Mouse (Mus musculus) kidney, embryonic 14.5 days (tissue): Measurements from ENCODE around the gene Mok. TPM values are rescaled to one million over a fixed set of nuclear protein-coding genes. Genes with fewer than 3 reads are reported as not detected.

Experiments used
- ATAC-seq: fragments of 200-750 bp; cut with Nextera tagmentation; 2 replicates; pipeline ENCODE4 v1.8.0; 2017; ENCODE audit warnings: moderate number of reproducible peaks, mild to moderate bottlenecking, moderate TSS enrichment, moderate library complexity; ENCODE audit not compliant: low FRiP score, low TSS enrichment
- H3K27ac ChIP-seq: fragments of 300-500 bp; sonication (generic); 2 replicates; pipeline ENCODE4 v1.5.1; 2014; ENCODE audit warnings: low read depth, mild to moderate bottlenecking, low read length, moderate library complexity, mixed read lengths
- H3K27me3 ChIP-seq: fragments of 300-500 bp; sonication (generic); 2 replicates; pipeline ENCODE4 v1.6.1; 2014; ENCODE audit warnings: mild to moderate bottlenecking, low read length; ENCODE audit not compliant: control insufficient read depth, insufficient read depth
- H3K36me3 ChIP-seq: fragments of 300-500 bp; sonication (generic); 2 replicates; pipeline ENCODE4 v1.6.1; 2014; ENCODE audit warnings: low read length, mixed read lengths; ENCODE audit not compliant: control insufficient read depth, insufficient read depth
- H3K4me1 ChIP-seq: fragments of 300-500 bp; sonication (generic); 2 replicates; pipeline ENCODE4 v1.6.1; 2014; ENCODE audit warnings: low read length, mixed read lengths; ENCODE audit not compliant: control insufficient read depth, insufficient read depth
- H3K4me2 ChIP-seq: fragments of 300-500 bp; sonication (generic); replicated peaks from 2 replicates; pipeline ENCODE4 v1.6.1; 2014; ENCODE audit warnings: low read depth, mild to moderate bottlenecking, low read length
- H3K4me3 ChIP-seq: fragments of 300-500 bp; sonication (generic); 2 replicates; pipeline ENCODE4 v1.5.1; 2014; ENCODE audit warnings: mild to moderate bottlenecking, low read length
- H3K9ac ChIP-seq: fragments of 300-500 bp; sonication (generic); 2 replicates; pipeline ENCODE4 v1.6.1; 2014; ENCODE audit warnings: low read depth, mild to moderate bottlenecking, low read length, moderate library complexity
- H3K9me3 ChIP-seq: fragments of 300-500 bp; sonication (generic); 2 replicates; pipeline ENCODE4 v1.6.1; 2016; ENCODE audit warnings: low read length; ENCODE audit not compliant: control insufficient read depth
- WGBS: fragments of 180-500 bp; shearing (Covaris S2); extraction: QIAGEN DNeasy Blood & Tissue Kit; methylation state at CpG from one replicate; pipeline ENCODE4 v1.1.7; 2014; 5-methylcytosine and 5-hydroxymethylcytosine counted together
- polyA plus RNA-seq: library from polyadenylated mRNA; unstranded; fragments of >200 nt; fragmentation: Nextera tagmentation; extraction: Ambion mirVana; gene quantifications from 2 replicates; pipeline ENCODE4 v1.2.1, GENCODE M21; 2014

Gene Mok
- polyA plus RNA-seq, 1 experiment from 2014 or later: 6.8 TPM

DNA sequence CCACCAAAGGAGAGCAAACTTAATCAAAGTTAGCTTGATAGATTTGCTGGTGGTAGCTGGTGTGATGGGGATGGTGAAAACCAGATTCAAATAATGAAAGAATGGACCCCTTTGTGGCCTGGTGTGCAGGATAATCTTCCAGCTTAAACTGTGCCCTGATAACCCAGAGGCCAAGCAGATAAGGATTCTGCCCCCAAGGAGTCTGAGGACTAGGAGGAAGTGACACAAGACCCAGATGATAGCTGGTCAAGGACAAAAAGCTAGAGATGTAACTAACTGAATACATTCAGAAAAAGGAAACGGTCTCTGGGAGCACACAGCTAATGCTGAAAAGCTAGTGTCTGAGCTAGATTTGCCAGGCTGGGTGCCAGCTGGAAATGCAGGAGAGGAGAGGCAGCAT is 11.2 kb upstream of the Mok start:
- no peak overlapping the region for H3K27ac ChIP-seq
- H3K4me3 ChIP-seq: no peak overlapping the region
- H3K27me3 ChIP-seq: no peaks in the 10 kb centered on the region; the same call in 1 of the 2 replicates
- H3K4me1 ChIP-seq: peaks cover 7% of the 10 kb centered on the region
- H3K9ac ChIP-seq: no peak overlapping the region
- no peak overlapping the region for H3K4me2 ChIP-seq
- 83% methylated on average over 1 of the region's 1 CpGs for WGBS
- H3K9me3 ChIP-seq: no peaks in the 10 kb centered on the region
- peaks cover 14% of the 10 kb centered on the region; the same call in 1 of the 2 replicates for H3K36me3 ChIP-seq
- ATAC-seq: no peak

DNA sequence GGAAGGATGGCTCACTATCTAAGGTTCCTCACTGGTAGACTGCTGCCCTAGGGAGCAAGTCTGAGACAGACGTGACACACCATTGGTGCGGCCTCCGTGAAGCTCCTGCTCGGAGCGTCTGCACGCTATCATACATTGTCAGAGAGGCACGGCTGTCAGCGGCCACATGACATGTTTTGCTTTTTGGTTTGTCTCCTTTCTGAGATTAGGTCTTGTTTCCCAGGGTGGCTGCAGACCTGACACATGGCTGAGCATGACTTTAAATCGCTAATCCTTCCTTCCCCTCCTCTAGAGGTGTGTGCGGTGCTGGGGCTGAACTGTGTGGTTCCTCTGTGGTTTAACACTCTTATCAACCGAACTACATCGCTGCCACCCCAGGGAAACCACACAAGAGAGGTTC is 10.7 kb upstream of the Mok start:
- Histone ChIP-seq H3K27ac (no peak overlapping the region), H3K36me3 (peaks cover 14% of the 10 kb centered on the region; the same call in 1 of the 2 replicates), H3K9me3 (no peaks in the 10 kb centered on the region), H3K9ac (peak overlapping the region; percentile 94; the same call in 1 of the 2 replicates), H3K4me1 (peaks cover 7% of the 10 kb centered on the region), H3K4me3 (peak overlapping the region; percentile 90; the same call in 1 of the 2 replicates), H3K27me3 (no peaks in the 10 kb centered on the region; the same call in 1 of the 2 replicates), H3K4me2 (peak overlapping the region; percentile 51; the same call in 1 of the 2 replicates)
- ATAC-seq: no peak
- 86% methylated on average over 12 of the region's 12 CpGs for WGBS

DNA sequence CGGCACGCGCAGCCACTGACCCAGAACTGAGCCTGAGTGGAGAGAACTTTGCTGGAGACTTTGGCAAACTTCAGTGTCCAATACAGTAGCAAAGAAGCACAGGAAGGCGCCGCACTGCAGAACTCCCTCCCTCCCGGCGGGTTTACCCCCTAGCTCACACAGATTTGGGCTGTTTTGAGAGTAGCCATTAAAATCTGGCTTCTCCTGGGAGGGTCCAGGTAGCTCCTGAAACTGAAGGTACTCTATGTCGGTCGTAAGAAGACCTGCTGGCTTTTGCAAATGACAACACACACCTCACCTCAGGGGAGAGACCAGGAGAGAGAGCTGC is 10.2 kb upstream of the Mok start:
- Histone ChIP-seq H3K36me3 (peaks cover 9% of the 10 kb centered on the region; the same call in 1 of the 2 replicates), H3K27ac (peak overlapping the region; percentile 73; the same call in 1 of the 2 replicates), H3K27me3 (no peaks in the 10 kb centered on the region; the same call in 1 of the 2 replicates), H3K4me2 (peak overlapping the region; percentile 51), H3K4me3 (peak overlapping the region; percentile 90), H3K4me1 (peaks cover 10% of the 10 kb centered on the region), H3K9me3 (no peaks in the 10 kb centered on the region), H3K9ac (peak overlapping the region; percentile 94)
- no peak for ATAC-seq
- WGBS: 9% methylated on average over 9 of the region's 9 CpGs

DNA sequence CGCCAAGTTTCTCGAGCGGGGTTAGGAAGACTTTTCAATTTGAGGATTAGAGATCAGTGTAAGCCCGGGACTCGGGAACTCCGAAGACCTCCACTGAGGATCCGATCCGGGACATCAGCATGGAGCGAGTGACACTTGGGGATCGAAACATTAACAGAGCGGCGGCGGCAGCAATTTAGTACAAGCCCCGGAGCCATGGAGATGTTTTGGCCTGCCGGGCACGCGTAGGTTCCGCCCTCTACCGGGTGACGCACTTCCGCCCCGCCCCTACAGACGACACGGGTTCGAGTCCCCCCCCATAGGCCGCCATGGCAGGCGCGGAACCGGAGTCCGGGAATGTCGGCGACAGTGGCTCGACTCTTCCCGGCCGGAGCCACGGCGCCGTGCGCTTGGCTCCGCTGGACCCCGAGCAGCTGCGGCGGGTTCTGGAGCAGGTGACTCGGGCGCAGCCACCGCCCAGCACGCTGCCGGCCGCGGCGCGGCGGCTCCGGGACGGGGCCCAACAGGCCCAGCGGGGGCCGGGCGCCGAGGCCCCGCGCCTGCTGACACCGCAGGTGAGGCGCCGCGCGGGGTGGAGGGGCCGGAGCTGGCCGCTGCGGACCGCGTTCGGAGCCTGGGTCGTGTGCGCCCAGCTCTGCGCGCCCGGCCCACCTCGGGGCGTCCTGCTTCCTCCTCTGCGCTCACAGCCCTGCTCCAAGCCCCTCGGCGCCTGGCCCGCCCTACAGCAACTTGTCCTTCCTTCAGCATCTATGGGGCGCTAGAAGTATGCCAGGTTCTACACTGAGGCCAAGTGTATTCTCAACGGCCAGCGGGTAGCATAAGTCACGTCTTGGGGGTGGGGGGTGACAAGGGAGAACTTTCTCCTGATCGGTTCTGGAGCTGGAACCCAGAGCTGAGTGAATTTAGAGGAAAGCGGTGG is 9.5 kb upstream of the Mok start, which contains the start of gene Zfp839:
Gene Zfp839 (plus strand): TSS at position 244 of the 919 bp plus-strand sequence.
- H3K4me1 ChIP-seq: peaks cover 10% of the 10 kb centered on the region
- peak within 1 kb of the TSS; percentile 94 for H3K9ac ChIP-seq
- H3K9me3 ChIP-seq: no peaks in the 10 kb centered on the region
- under 1% methylated on average over 87 of the region's 89 CpGs for WGBS
- H3K27ac ChIP-seq: peak within 1 kb of the TSS; percentile 73
- no peaks in the 10 kb centered on the region; the same call in 1 of the 2 replicates for H3K27me3 ChIP-seq
- peak within 1 kb of the TSS; percentile 51 for H3K4me2 ChIP-seq
- peaks cover 3% of the 10 kb centered on the region; the same call in 1 of the 2 replicates for H3K36me3 ChIP-seq
- peak; percentile 83 for ATAC-seq
- H3K4me3 ChIP-seq: peak within 1 kb of the TSS; percentile 90

DNA sequence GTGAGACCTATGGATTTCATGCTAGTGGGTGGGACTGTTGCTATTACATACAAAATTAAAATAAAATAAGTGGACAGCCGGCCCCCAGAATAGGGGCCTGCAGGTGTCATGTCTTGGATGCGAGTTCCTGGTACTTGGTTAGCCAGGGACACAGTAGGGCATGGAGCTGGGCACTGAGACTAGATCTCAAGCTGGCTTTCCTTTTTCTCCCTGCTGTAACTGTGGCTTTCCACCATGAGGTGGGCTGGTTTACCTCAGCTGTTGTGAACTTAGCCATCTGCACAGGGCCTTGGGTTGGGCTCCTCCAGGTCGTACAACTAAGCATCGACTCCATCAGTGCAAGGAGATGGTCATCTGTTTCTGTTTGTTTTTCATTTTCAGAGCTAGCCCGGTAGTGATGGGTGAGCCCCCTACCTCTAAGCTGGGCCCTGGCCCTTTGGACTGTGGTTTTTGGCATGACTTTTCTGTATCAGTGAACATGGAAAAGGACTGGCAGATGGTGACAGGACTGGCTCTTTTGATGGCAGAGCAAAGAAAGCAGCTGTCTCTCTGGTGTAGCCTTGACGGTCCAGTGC is 5.5 kb upstream of the Mok start:
- Histone ChIP-seq H3K27me3 (no peaks in the 10 kb centered on the region; the same call in 1 of the 2 replicates), H3K4me3 (peak overlapping the region; percentile 53; the same call in 1 of the 2 replicates), H3K36me3 (no peaks in the 10 kb centered on the region), H3K9ac (no peak overlapping the region; the same call in 1 of the 2 replicates), H3K4me2 (peak overlapping the region; percentile 76), H3K9me3 (no peaks in the 10 kb centered on the region), H3K27ac (no peak overlapping the region), H3K4me1 (peaks cover 8% of the 10 kb centered on the region)
- WGBS: 70% methylated on average over 6 of the region's 6 CpGs
- ATAC-seq: no peak

DNA sequence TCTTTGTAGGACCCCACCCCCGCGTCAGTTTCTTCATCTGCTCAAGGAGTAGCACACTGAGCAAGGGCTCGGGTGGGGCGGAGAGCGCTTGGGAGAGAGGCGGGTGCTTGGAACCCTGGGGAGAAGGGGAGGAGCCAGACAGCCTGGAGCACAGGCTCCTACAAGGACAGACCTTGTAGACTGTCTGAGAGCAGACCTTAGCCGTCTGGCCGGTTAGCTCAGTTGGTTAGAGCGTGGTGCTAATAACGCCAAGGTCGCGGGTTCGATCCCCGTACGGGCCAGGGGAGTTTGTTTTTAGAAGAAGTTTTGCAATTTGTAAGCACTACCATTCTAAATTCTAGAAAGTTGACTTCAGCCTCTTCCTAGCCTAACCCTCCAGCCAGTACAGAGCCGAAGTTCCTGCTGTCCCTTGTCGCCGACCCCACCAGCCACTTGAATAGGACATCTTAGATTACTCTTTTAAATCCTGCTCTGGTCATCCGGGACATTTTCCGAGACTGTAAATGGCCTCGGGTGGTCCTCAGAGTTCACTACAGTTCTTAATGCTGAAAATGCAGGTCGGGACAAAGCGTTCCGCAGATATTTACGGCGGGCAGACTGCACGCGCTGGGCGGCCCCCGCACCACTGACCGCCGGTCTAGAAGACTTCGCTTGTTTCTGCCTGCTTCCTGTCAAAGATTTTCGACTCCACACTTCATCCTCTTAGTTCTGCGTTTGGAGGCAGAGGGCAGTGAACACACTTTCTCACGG is 4.6 kb upstream of the Mok start:
- Histone ChIP-seq H3K4me2 (peak overlapping the region; percentile 76), H3K27ac (peak overlapping the region; percentile 75; the same call in 1 of the 2 replicates), H3K4me3 (peak overlapping the region; percentile 53), H3K27me3 (no peaks in the 10 kb centered on the region; the same call in 1 of the 2 replicates), H3K9me3 (no peaks in the 10 kb centered on the region), H3K4me1 (0 out of 2 replicates have a peak, but pooled peaks cover 3% of the 10 kb centered on the region), H3K36me3 (no peaks in the 10 kb centered on the region), H3K9ac (peak overlapping the region; percentile 52)
- peak; percentile 95 for ATAC-seq
- WGBS: under 1% methylated on average over 36 of the region's 36 CpGs

DNA sequence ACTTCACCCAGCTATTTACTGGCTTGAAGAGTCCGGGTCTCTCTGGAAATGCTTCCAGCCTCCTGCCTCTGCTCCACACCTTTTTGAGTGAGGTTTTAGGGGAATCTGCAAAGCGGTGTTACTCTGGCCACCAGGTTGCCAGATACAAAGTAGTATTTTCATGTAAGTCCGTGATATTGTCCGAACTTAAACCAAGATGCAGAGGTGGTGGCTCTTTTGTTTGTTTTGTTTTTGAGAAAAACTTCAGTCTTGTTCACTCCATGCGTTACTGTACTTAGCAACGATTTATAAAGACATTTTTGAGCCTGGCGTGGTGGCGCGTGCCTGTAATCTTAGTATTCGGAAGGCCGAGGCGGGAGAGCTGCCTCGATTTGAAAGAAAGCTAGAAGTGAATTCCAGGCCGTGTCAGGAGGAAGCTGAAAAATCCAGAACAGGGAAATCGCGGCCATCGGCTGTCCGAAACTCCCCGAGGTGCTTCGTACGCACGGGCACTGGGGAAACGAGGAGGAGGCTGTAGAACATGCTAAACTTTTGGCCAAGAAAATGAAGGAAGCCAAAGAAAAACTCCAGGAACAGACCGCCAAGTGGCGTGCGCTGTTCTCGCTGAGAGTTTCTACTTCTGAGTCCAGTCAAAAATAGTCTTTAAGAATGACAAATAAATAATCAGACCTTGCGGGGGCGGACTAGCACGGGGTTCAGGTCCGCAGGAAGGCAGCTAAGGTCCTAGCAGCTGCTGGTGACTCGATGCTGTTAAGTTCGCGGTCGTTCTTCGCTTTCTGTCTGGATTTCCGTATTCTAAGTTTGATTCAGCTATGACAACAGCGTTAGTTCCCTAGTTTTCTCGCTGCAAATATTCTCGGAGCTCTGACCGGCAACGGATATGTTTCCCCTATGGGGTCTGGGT is 3.7 kb upstream of the Mok start:
- Histone ChIP-seq H3K4me3 (peak overlapping the region; percentile 53), H3K4me1 (peaks cover 6% of the 10 kb centered on the region; the same call in 1 of the 2 replicates), H3K4me2 (peak overlapping the region; percentile 76), H3K27me3 (no peaks in the 10 kb centered on the region; the same call in 1 of the 2 replicates), H3K9ac (peak overlapping the region; percentile 52), H3K9me3 (no peaks in the 10 kb centered on the region), H3K36me3 (no peaks in the 10 kb centered on the region), H3K27ac (peak overlapping the region; percentile 75; the same call in 1 of the 2 replicates)
- ATAC-seq: peak; percentile 20
- under 1% methylated on average over 42 of the region's 42 CpGs for WGBS
